Mouse (Mus musculus) stomach, embryonic 16.5 days (tissue): ENCODE results near the gene 2510039O18Rik. TPM values are rescaled to one million over a fixed set of nuclear protein-coding genes. Genes with fewer than 3 reads are reported as not detected.

Experiments used
- ATAC-seq: fragments of 200-750 bp; cut with Nextera tagmentation; 2 replicates; pipeline ENCODE4 v1.8.0; 2017; ENCODE audit warnings: moderate number of reproducible peaks, moderate TSS enrichment; ENCODE audit not compliant: insufficient read depth, low FRiP score
- H3K27ac ChIP-seq: fragments of 300-500 bp; sonication (generic); 2 replicates; pipeline ENCODE4 v1.5.1; 2014; ENCODE audit warnings: low read length
- H3K27me3 ChIP-seq: fragments of 300-500 bp; sonication (generic); 2 replicates; pipeline ENCODE4 v1.6.1; 2014; ENCODE audit warnings: low read length, control low read depth, mixed read lengths; ENCODE audit not compliant: control insufficient read depth, insufficient read depth
- H3K36me3 ChIP-seq: fragments of 300-500 bp; sonication (generic); 2 replicates; pipeline ENCODE4 v1.6.1; 2014; ENCODE audit warnings: low read length; ENCODE audit not compliant: control insufficient read depth, insufficient read depth
- H3K4me1 ChIP-seq: fragments of 300-500 bp; sonication (generic); 2 replicates; pipeline ENCODE4 v1.6.1; 2014; ENCODE audit warnings: low read length, control low read depth, mixed read lengths; ENCODE audit not compliant: control insufficient read depth, insufficient read depth
- H3K4me2 ChIP-seq: fragments of 300-500 bp; sonication (generic); 2 replicates; pipeline ENCODE4 v1.6.1; 2014; ENCODE audit warnings: low read depth, low read length, mixed read lengths
- H3K4me3 ChIP-seq: fragments of 300-500 bp; sonication (generic); replicated peaks from 2 replicates; pipeline ENCODE4 v1.5.1; 2014; ENCODE audit warnings: mild to moderate bottlenecking, low read length
- H3K9ac ChIP-seq: fragments of 300-500 bp; sonication (generic); 2 replicates; pipeline ENCODE4 v1.6.1; 2014; ENCODE audit warnings: low read length
- H3K9me3 ChIP-seq: fragments of 300-500 bp; sonication (generic); replicated peaks from 2 replicates; pipeline ENCODE4 v1.6.1; 2016; ENCODE audit warnings: low read length, control low read depth; ENCODE audit not compliant: control insufficient read depth
- WGBS: fragments of 180-500 bp; shearing (Covaris S2); extraction: QIAGEN DNeasy Blood & Tissue Kit; methylation state at CpG from one replicate; pipeline ENCODE4 v1.1.7; 2014; 5-methylcytosine and 5-hydroxymethylcytosine counted together
- polyA plus RNA-seq: library from polyadenylated mRNA; unstranded; fragments of >200 nt; fragmentation: Nextera tagmentation; extraction: Ambion mirVana; gene quantifications from 2 replicates; pipeline ENCODE4 v1.2.1, GENCODE M21; 2015

2510039O18Rik gene
- polyA plus RNA-seq = 5.8 and 7.5 TPM in 2 replicates

GRCm38 (mm10) chr4:147940576-147941044, at the start of gene 2510039O18Rik:
Gene 2510039O18Rik, plus strand, starts transcription at chr4:147940895.
- Histone ChIP-seq H3K4me1 (peaks cover 30% of the 10 kb centered on the region), H3K9me3 (no peaks in the 10 kb centered on the region), H3K4me3 (peak within 1 kb of the TSS; percentile 82), H3K27me3 (no peaks in the 10 kb centered on the region), H3K36me3 (peaks cover 8% of the 10 kb centered on the region), H3K4me2 (peak within 1 kb of the TSS; percentile 98), H3K9ac (peak within 1 kb of the TSS; percentile 90), H3K27ac (peak within 1 kb of the TSS; percentile 83)
- ATAC-seq = peak; percentile 76
- WGBS = under 1% methylated on average over 31 of the region's 35 CpGs

- no peak overlapping the region for H3K27ac ChIP-seq
- 91% methylated on average over 4 of the region's 4 CpGs for WGBS
These were observed 44.8 kb upstream of the 2510039O18Rik start for GRCm38 (mm10) chr4:147895815-147896330.

GRCm38 (mm10) chr4:147896411-147896810, 44.3 kb upstream of the 2510039O18Rik start:
- no peak overlapping the region for H3K27ac ChIP-seq
- H3K4me1 ChIP-seq = peaks cover 4% of the 10 kb centered on the region; the same call in 1 of the 2 replicates
- no peak overlapping the region for H3K9ac ChIP-seq
- no peak overlapping the region for H3K4me2 ChIP-seq
- H3K36me3 ChIP-seq = peaks cover 11% of the 10 kb centered on the region
- H3K4me3 ChIP-seq = no peak overlapping the region
- H3K9me3 ChIP-seq = no peaks in the 10 kb centered on the region
- WGBS = 47% methylated on average over 1 of the region's 1 CpGs
- ATAC-seq = no peak
- H3K27me3 ChIP-seq = no peaks in the 10 kb centered on the region

More at GRCm38 (mm10) chr4:147895815-147896330, 44.8 kb upstream of the 2510039O18Rik start:
- no peak overlapping the region for H3K9ac ChIP-seq
- no peak overlapping the region for H3K4me2 ChIP-seq
- H3K4me1 ChIP-seq = peaks cover 2% of the 10 kb centered on the region; the same call in 1 of the 2 replicates
- H3K4me3 ChIP-seq = no peak overlapping the region
- ATAC-seq = no peak
- no peaks in the 10 kb centered on the region for H3K9me3 ChIP-seq
- H3K27me3 ChIP-seq = no peaks in the 10 kb centered on the region
- H3K36me3 ChIP-seq = peaks cover 11% of the 10 kb centered on the region

GRCm38 (mm10) chr4:147897348-147897747, 43.3 kb upstream of the 2510039O18Rik start:
- Histone ChIP-seq H3K4me3 (no peak overlapping the region), H3K4me1 (peaks cover 4% of the 10 kb centered on the region; the same call in 1 of the 2 replicates), H3K27me3 (no peaks in the 10 kb centered on the region), H3K9ac (no peak overlapping the region), H3K4me2 (no peak overlapping the region), H3K9me3 (no peaks in the 10 kb centered on the region), H3K36me3 (peaks cover 7% of the 10 kb centered on the region; the same call in 1 of the 2 replicates), H3K27ac (no peak overlapping the region)
- no peak for ATAC-seq
- WGBS = 87% methylated on average over 3 of the region's 3 CpGs

- peaks cover 6% of the 10 kb centered on the region; the same call in 1 of the 2 replicates for H3K36me3 ChIP-seq
- no peak overlapping the region for H3K4me2 ChIP-seq
- no peaks in the 10 kb centered on the region for H3K27me3 ChIP-seq
- no peak overlapping the region for H3K27ac ChIP-seq
- no peak overlapping the region; the same call in 1 of the 2 replicates for H3K9ac ChIP-seq
- 79% methylated on average over 7 of the region's 7 CpGs for WGBS
- peaks cover 14% of the 10 kb centered on the region for H3K4me1 ChIP-seq
- H3K9me3 ChIP-seq = no peaks in the 10 kb centered on the region
- ATAC-seq = 0 out of 2 replicates have a peak, but pooled peaks have one; percentile 26
- H3K4me3 ChIP-seq = no peak overlapping the region
These were observed 40.2 kb upstream of the 2510039O18Rik start for GRCm38 (mm10) chr4:147900452-147900851.

GRCm38 (mm10) chr4:147902906-147903500, 37.7 kb upstream of the 2510039O18Rik start:
- Histone ChIP-seq H3K4me3 (no peak overlapping the region), H3K36me3 (no peaks in the 10 kb centered on the region; the same call in 1 of the 2 replicates), H3K4me2 (peak overlapping the region; percentile 63; the same call in 1 of the 2 replicates), H3K9me3 (no peaks in the 10 kb centered on the region), H3K9ac (no peak overlapping the region), H3K27ac (no peak overlapping the region), H3K4me1 (peaks cover 14% of the 10 kb centered on the region), H3K27me3 (no peaks in the 10 kb centered on the region)
- ATAC-seq = no peak
- WGBS = 84% methylated on average over 12 of the region's 12 CpGs

GRCm38 (mm10) chr4:147903601-147904000, 37.1 kb upstream of the 2510039O18Rik start:
- H3K4me3 ChIP-seq = peak overlapping the region; percentile 90
- H3K4me2 ChIP-seq = peak overlapping the region; percentile 63
- no peak overlapping the region for H3K27ac ChIP-seq
- no peak for ATAC-seq
- peaks cover 14% of the 10 kb centered on the region for H3K4me1 ChIP-seq
- 70% methylated on average over 3 of the region's 3 CpGs for WGBS
- H3K9me3 ChIP-seq = no peaks in the 10 kb centered on the region
- no peaks in the 10 kb centered on the region for H3K27me3 ChIP-seq
- H3K36me3 ChIP-seq = no peaks in the 10 kb centered on the region
- H3K9ac ChIP-seq = peak overlapping the region; percentile 96

- Histone ChIP-seq H3K4me2 (peak within 1 kb of the TSS; percentile 63), H3K27ac (peak within 1 kb of the TSS; percentile 74), H3K9ac (peak within 1 kb of the TSS; percentile 96), H3K4me1 (peaks cover 14% of the 10 kb centered on the region), H3K27me3 (no peaks in the 10 kb centered on the region), H3K4me3 (peak within 1 kb of the TSS; percentile 90), H3K9me3 (no peaks in the 10 kb centered on the region), H3K36me3 (no peaks in the 10 kb centered on the region)
- peak; percentile 94 for ATAC-seq
- WGBS = under 1% methylated on average over 58 of the region's 59 CpGs
These were observed 36.2 kb upstream of the 2510039O18Rik start, which contains the start of gene Mfn2 for GRCm38 (mm10) chr4:147904313-147905089. Gene Mfn2, minus strand, starts transcription at chr4:147904704.
